In genomic region chr6:83423400-83424052, GRCm38 (mm10) we compare ENCODE assay signal across 12 mouse cellular contexts. TPM values are rescaled to one million over a fixed set of nuclear protein-coding genes. Genes with fewer than 3 reads are reported as not detected.
DNase-seq lines count a peak whose midpoint lies in the region; ATAC-seq and TF ChIP-seq lines count a peak whose summit lies in the region.
"Had no signal": no experiment of that assay in that cellular context is flagged by ENCODE, and none has a peak within 500 bp of the region (broad histone marks: within the 10 kb centered on the region; RNA-seq: fewer than 3 reads in every experiment).

No protein-coding gene starts in this region.

- 52% methylated on average over 8 of the region's 8 CpGs for WGBS in heart, embryonic 12.5 days
- 41% methylated on average over 8 of the region's 8 CpGs for WGBS in midbrain, embryonic 12.5 days
- 45% methylated on average over 8 of the region's 8 CpGs for WGBS in midbrain, postnatal 0 days
- 60% methylated on average over 8 of the region's 8 CpGs for WGBS in intestine, embryonic 14.5 days
- WGBS in stomach, embryonic 16.5 days = 56% methylated on average over 8 of the region's 8 CpGs

- intact Hi-C loops in heart, postnatal 36 days (cut with DNase I) = no loop called here

- H3K9me3 ChIP-seq in heart, embryonic 12.5 days (replicated peaks) = no peaks in the 10 kb centered on the region
- H3K9me3 ChIP-seq in midbrain, embryonic 12.5 days = no peaks in the 10 kb centered on the region
- no peaks in the 10 kb centered on the region for H3K9me3 ChIP-seq in midbrain, postnatal 0 days (ENCODE audit: low read length)
- no peaks in the 10 kb centered on the region for H3K9me3 ChIP-seq in intestine, embryonic 14.5 days (ENCODE audit: control insufficient read depth, low read length)
- H3K9me3 ChIP-seq in stomach, embryonic 16.5 days (replicated peaks; ENCODE audit: control insufficient read depth, low read length) = no peaks in the 10 kb centered on the region
- H3K9me3 ChIP-seq: liver, embryonic 15.5 days; neural tube, embryonic 12.5 days had no signal

- 0 out of 2 replicates have a peak overlapping the region, but pooled peaks have one; percentile 40 for H3K27ac ChIP-seq in heart, embryonic 12.5 days (ENCODE audit: poor library complexity, severe bottlenecking)
- H3K27ac ChIP-seq in midbrain, embryonic 12.5 days (replicated peaks) = peak overlapping the region; percentile 61
- H3K27ac ChIP-seq in midbrain, postnatal 0 days (ENCODE audit: low read depth, low read length) = no peak overlapping the region
- 0 out of 2 replicates have a peak overlapping the region, but pooled peaks have one; percentile 19 for H3K27ac ChIP-seq in intestine, embryonic 14.5 days (ENCODE audit: low read depth)
- peak overlapping the region; percentile 92 for H3K27ac ChIP-seq in stomach, embryonic 16.5 days (ENCODE audit: low read length)
- H3K27ac ChIP-seq: liver, embryonic 15.5 days; neural tube, embryonic 12.5 days had no signal

- TF ChIP-seq CTCF in midbrain, postnatal 0 days (IDR thresholded peaks at IDR 0.05) = no peak

- peaks cover 24% of the 10 kb centered on the region for H3K36me3 ChIP-seq in heart, embryonic 12.5 days
- peaks cover 19% of the 10 kb centered on the region for H3K36me3 ChIP-seq in midbrain, embryonic 12.5 days
- 0 out of 2 replicates have a peak, but pooled peaks cover 5% of the 10 kb centered on the region for H3K36me3 ChIP-seq in midbrain, postnatal 0 days (ENCODE audit: insufficient read depth, low read length)
- peaks cover 43% of the 10 kb centered on the region for H3K36me3 ChIP-seq in intestine, embryonic 14.5 days (ENCODE audit: control insufficient read depth, insufficient read depth, low read length)
- H3K36me3 ChIP-seq in stomach, embryonic 16.5 days (ENCODE audit: control insufficient read depth, insufficient read depth, low read length) = 0 out of 2 replicates have a peak, but pooled peaks cover 3% of the 10 kb centered on the region

- no peak for DNase-seq in heart, postnatal 36 days
- no peak for DNase-seq in midbrain, postnatal 0 days (ENCODE audit: low spot score)
- no peak for DNase-seq in intestine, embryonic 14.5 days (ENCODE audit: low spot score)
- DNase-seq in spleen, postnatal 14 days (ENCODE audit: low spot score in 2 of 2) = no peak
- no peak for DNase-seq in cerebellum, postnatal 10 days
- DNase-seq: cerebellum, adult 2 months; gastrocnemius, postnatal 14 days had no signal

- no peak overlapping the region for H3K4me3 ChIP-seq in heart, embryonic 12.5 days
- no peak overlapping the region for H3K4me3 ChIP-seq in midbrain, embryonic 12.5 days
- no peak overlapping the region for H3K4me3 ChIP-seq in midbrain, postnatal 0 days (ENCODE audit: low read depth, low read length)
- no peak overlapping the region for H3K4me3 ChIP-seq in intestine, embryonic 14.5 days (ENCODE audit: low read depth, low read length)
- no peak overlapping the region for H3K4me3 ChIP-seq in stomach, embryonic 16.5 days (replicated peaks; ENCODE audit: low read length)
- H3K4me3 ChIP-seq: liver, embryonic 15.5 days; neural tube, embryonic 12.5 days had no signal

- no peak overlapping the region for H3K4me2 ChIP-seq in heart, embryonic 12.5 days
- no peak overlapping the region for H3K4me2 ChIP-seq in midbrain, embryonic 12.5 days (replicated peaks)
- H3K4me2 ChIP-seq in midbrain, postnatal 0 days (ENCODE audit: low read depth, low read length, poor library complexity, severe bottlenecking) = no peak overlapping the region
- no peak overlapping the region for H3K4me2 ChIP-seq in intestine, embryonic 14.5 days (ENCODE audit: low read length)
- no peak overlapping the region for H3K4me2 ChIP-seq in stomach, embryonic 16.5 days (ENCODE audit: low read depth, low read length)
- H3K4me2 ChIP-seq: liver, embryonic 15.5 days; neural tube, embryonic 12.5 days had no signal

- H3K4me1 ChIP-seq in heart, embryonic 12.5 days (replicated peaks) = peaks cover 69% of the 10 kb centered on the region
- H3K4me1 ChIP-seq in midbrain, embryonic 12.5 days = peaks cover 77% of the 10 kb centered on the region
- peaks cover 12% of the 10 kb centered on the region; the same call in 1 of the 2 replicates for H3K4me1 ChIP-seq in midbrain, postnatal 0 days (ENCODE audit: insufficient read depth, low read length)
- peaks cover 25% of the 10 kb centered on the region for H3K4me1 ChIP-seq in intestine, embryonic 14.5 days (replicated peaks; ENCODE audit: control insufficient read depth, insufficient read depth, low read length)
- peaks cover 67% of the 10 kb centered on the region for H3K4me1 ChIP-seq in stomach, embryonic 16.5 days (ENCODE audit: control insufficient read depth, insufficient read depth, low read length)

- no peak for ATAC-seq in heart, embryonic 12.5 days (ENCODE audit: insufficient number of reproducible peaks, low FRiP score)
- 0 out of 2 replicates have a peak, but pooled peaks have one; percentile 50 for ATAC-seq in midbrain, embryonic 12.5 days (ENCODE audit: low FRiP score, low read depth)
- ATAC-seq in midbrain, postnatal 0 days (ENCODE audit: low FRiP score) = no peak
- no peak for ATAC-seq in intestine, embryonic 14.5 days (replicated peaks; ENCODE audit: low FRiP score, low TSS enrichment, low read depth)
- ATAC-seq in stomach, embryonic 16.5 days (ENCODE audit: insufficient read depth, low FRiP score) = no peak

- no peaks in the 10 kb centered on the region for H3K27me3 ChIP-seq in heart, embryonic 12.5 days (replicated peaks)
- no peaks in the 10 kb centered on the region for H3K27me3 ChIP-seq in midbrain, embryonic 12.5 days
- H3K27me3 ChIP-seq in midbrain, postnatal 0 days (ENCODE audit: insufficient read depth, low read length) = no peaks in the 10 kb centered on the region
- no peaks in the 10 kb centered on the region for H3K27me3 ChIP-seq in intestine, embryonic 14.5 days (replicated peaks; ENCODE audit: control insufficient read depth, insufficient read depth, low read length)
- no peaks in the 10 kb centered on the region for H3K27me3 ChIP-seq in stomach, embryonic 16.5 days (ENCODE audit: control insufficient read depth, insufficient read depth, low read length)
- H3K27me3 ChIP-seq: liver, embryonic 15.5 days; neural tube, embryonic 12.5 days had no signal

- 0 out of 2 replicates have a peak overlapping the region, but pooled peaks have one; percentile 44 for H3K9ac ChIP-seq in heart, embryonic 12.5 days
- H3K9ac ChIP-seq in midbrain, embryonic 12.5 days (replicated peaks) = no peak overlapping the region
- no peak overlapping the region for H3K9ac ChIP-seq in midbrain, postnatal 0 days (replicated peaks; ENCODE audit: low read length, poor library complexity, severe bottlenecking)
- H3K9ac ChIP-seq in intestine, embryonic 14.5 days (ENCODE audit: low read length) = no peak overlapping the region
- H3K9ac ChIP-seq in stomach, embryonic 16.5 days (ENCODE audit: low read length) = peak overlapping the region; percentile 20; the same call in 1 of the 2 replicates
- H3K9ac ChIP-seq: liver, embryonic 15.5 days; neural tube, embryonic 12.5 days had no signal

RNA-seq across cellular contexts. Expression of gene Tet3, which starts 35.4 kb away (rescaled TPM):
- polyA plus RNA-seq in heart, embryonic 12.5 days (2016; fragmentation: Nextera tagmentation; extraction: Ambion mirVana) = 31.3 and 33.6 TPM in 2 replicates
- total RNA-seq in heart, postnatal 36 days (2021) = 10 to 100 TPM; 27.2 to 27.6 TPM
- polyA plus RNA-seq in midbrain, embryonic 12.5 days (2016; fragmentation: Nextera tagmentation; extraction: Ambion mirVana) = 65.0 and 70.2 TPM in 2 replicates
- 32.0 and 38.3 TPM in 2 replicates for total RNA-seq in midbrain, postnatal 0 days (2014; rRNA removed)
- 45.3 and 48.5 TPM in 2 replicates for polyA plus RNA-seq in midbrain, postnatal 0 days (2015; fragmentation: Nextera tagmentation; extraction: Ambion mirVana)
- polyA plus RNA-seq in intestine, embryonic 14.5 days (2014; fragmentation: Nextera tagmentation; extraction: Ambion mirVana) = 35.1 and 40.1 TPM in 2 replicates
- 34.5 and 44.2 TPM in 2 replicates for polyA plus RNA-seq in stomach, embryonic 16.5 days (2015; fragmentation: Nextera tagmentation; extraction: Ambion mirVana)

Comparison
In these comparisons a context has a peak if more than half of its experiments do, and no peak if none do; other contexts are left out.
1. H3K9ac ChIP-seq: peak in heart, embryonic 12.5 days (single experiment) and stomach, embryonic 16.5 days (single experiment); none in midbrain, embryonic 12.5 days (single experiment), midbrain, postnatal 0 days (single experiment) and intestine, embryonic 14.5 days (single experiment).